Mouse (Mus musculus) liver, postnatal 0 days (tissue): ENCODE measurements at regions not wholly inside any gene's neighbourhood (a gene's known extent, or its start where the extent isn't known, plus 50 kb on each side); places are given as distances from the start of the nearest gene placed in this dataset.

Source experiments
- ATAC-seq: fragments of 200-750 bp; cut with Nextera tagmentation; 2 replicates; pipeline ENCODE4 v1.8.0; 2017; ENCODE audit warnings: mild to moderate bottlenecking, moderate library complexity
- DNase-seq: peaks from one replicate; pipeline ENCODE4 v3.0.0-alpha.2; 2016
- H3K27ac ChIP-seq: fragments of 300-500 bp; sonication (generic); 2 replicates; pipeline ENCODE4 v1.5.1; 2014; ENCODE audit warnings: antibody characterized with exemption, moderate library complexity, mild to moderate bottlenecking, low read depth
- H3K27me3 ChIP-seq: fragments of 300-500 bp; sonication (generic); 2 replicates; pipeline ENCODE4 v1.6.1; 2014; ENCODE audit warnings: low read length, control low read depth, mixed read lengths; ENCODE audit not compliant: insufficient read depth
- H3K36me3 ChIP-seq: fragments of 300-500 bp; sonication (generic); replicated peaks from 2 replicates; pipeline ENCODE4 v1.6.1; 2014; ENCODE audit warnings: mild to moderate bottlenecking, control low read depth, low read length, moderate library complexity, mixed read lengths; ENCODE audit not compliant: insufficient read depth
- H3K4me1 ChIP-seq: fragments of 300-500 bp; sonication (generic); 2 replicates; pipeline ENCODE4 v1.6.1; 2014; ENCODE audit warnings: antibody characterized with exemption, mild to moderate bottlenecking, control low read depth; ENCODE audit not compliant: insufficient read depth
- H3K4me2 ChIP-seq: fragments of 300-500 bp; sonication (generic); 2 replicates; pipeline ENCODE4 v1.6.1; 2014; ENCODE audit warnings: low read depth, mild to moderate bottlenecking, low read length, moderate library complexity, mixed read lengths
- H3K4me3 ChIP-seq: fragments of 300-500 bp; sonication (generic); 2 replicates; pipeline ENCODE4 v1.5.1; 2014; ENCODE audit warnings: low read depth, low read length
- H3K9ac ChIP-seq: fragments of 300-500 bp; sonication (generic); replicated peaks from 2 replicates; pipeline ENCODE4 v1.6.1; 2014; ENCODE audit warnings: mild to moderate bottlenecking, moderate library complexity
- H3K9me3 ChIP-seq: fragments of 300-500 bp; sonication (generic); 2 replicates; pipeline ENCODE4 v1.6.1; 2016; ENCODE audit warnings: mild to moderate bottlenecking, control low read depth, low read length, mixed read lengths
- CTCF ChIP-seq: sonication (generic); IDR thresholded peaks from 2 replicates; pipeline ENCODE4 v1.5.1; 2016; ENCODE audit warnings: antibody characterized with exemption, low read depth
- EP300 ChIP-seq: IDR thresholded peaks from 2 replicates; pipeline ENCODE4 v1.6.1; 2016; ENCODE audit warnings: antibody characterized with exemption, low read depth, mild to moderate bottlenecking
- WGBS: fragments of 180-500 bp; shearing (Covaris S2); extraction: QIAGEN DNeasy Blood & Tissue Kit; methylation state at CpG from one replicate; pipeline ENCODE4 v1.1.7; 2014; ENCODE audit not compliant: insufficient replicate concordance; 5-methylcytosine and 5-hydroxymethylcytosine counted together

- Histone ChIP-seq H3K4me1 (no peaks in the 10 kb centered on the region), H3K36me3 (no peaks in the 10 kb centered on the region), H3K9ac (no peak overlapping the region), H3K27ac (no peak overlapping the region), H3K9me3 (no peaks in the 10 kb centered on the region), H3K4me3 (no peak overlapping the region), H3K4me2 (no peak overlapping the region), H3K27me3 (no peaks in the 10 kb centered on the region)
- 74% methylated on average over 4 of the region's 4 CpGs for WGBS
- DNase-seq (no peak), ATAC-seq (no peak)
- no peak for TF ChIP-seq CTCF
- no peak for TF ChIP-seq EP300
These were observed 364.5 kb upstream of the Arglu1 start for GRCm38 (mm10) chr8:9054801-9055200.

- Histone ChIP-seq H3K9me3 (no peaks in the 10 kb centered on the region), H3K27ac (no peak overlapping the region), H3K4me1 (no peaks in the 10 kb centered on the region), H3K27me3 (no peaks in the 10 kb centered on the region), H3K4me3 (no peak overlapping the region), H3K9ac (no peak overlapping the region), H3K36me3 (no peaks in the 10 kb centered on the region), H3K4me2 (no peak overlapping the region)
- WGBS = 71% methylated on average over 10 of the region's 10 CpGs
- no peak for TF ChIP-seq EP300
- no peak for TF ChIP-seq CTCF
- no peak for DNase-seq
- ATAC-seq = no peak
These were observed 361.4 kb upstream of the Arglu1 start for GRCm38 (mm10) chr8:9051699-9052098.

GRCm38 (mm10) chr8:9050740-9051475, 360.6 kb upstream of the Arglu1 start:
- no peaks in the 10 kb centered on the region for H3K4me1 ChIP-seq
- no peaks in the 10 kb centered on the region for H3K36me3 ChIP-seq
- ATAC-seq = no peak
- no peaks in the 10 kb centered on the region for H3K9me3 ChIP-seq
- no peak for TF ChIP-seq EP300
- TF ChIP-seq CTCF = no peak
- H3K4me2 ChIP-seq = no peak overlapping the region
- no peak overlapping the region for H3K27ac ChIP-seq
- H3K9ac ChIP-seq = no peak overlapping the region
- H3K27me3 ChIP-seq = no peaks in the 10 kb centered on the region
- no peak for DNase-seq
- no peak overlapping the region for H3K4me3 ChIP-seq
- WGBS = 71% methylated on average over 11 of the region's 11 CpGs

GRCm38 (mm10) chr8:9048116-9048515, 357.8 kb upstream of the Arglu1 start:
- no peak for ATAC-seq
- no peaks in the 10 kb centered on the region for H3K9me3 ChIP-seq
- WGBS = 78% methylated on average over 14 of the region's 14 CpGs
- H3K27me3 ChIP-seq = no peaks in the 10 kb centered on the region
- H3K27ac ChIP-seq = no peak overlapping the region
- H3K4me2 ChIP-seq = no peak overlapping the region
- TF ChIP-seq EP300 (no peak), CTCF (no peak)
- no peak overlapping the region for H3K4me3 ChIP-seq
- H3K4me1 ChIP-seq = no peaks in the 10 kb centered on the region
- no peak overlapping the region for H3K9ac ChIP-seq
- H3K36me3 ChIP-seq = no peaks in the 10 kb centered on the region
- DNase-seq = no peak

GRCm38 (mm10) chr8:9042835-9043792, 352.8 kb upstream of the Arglu1 start:
- Histone ChIP-seq H3K9ac (no peak overlapping the region), H3K27ac (no peak overlapping the region), H3K9me3 (no peaks in the 10 kb centered on the region), H3K4me1 (no peaks in the 10 kb centered on the region), H3K4me3 (no peak overlapping the region), H3K4me2 (no peak overlapping the region), H3K36me3 (no peaks in the 10 kb centered on the region), H3K27me3 (no peaks in the 10 kb centered on the region)
- no peak for ATAC-seq
- DNase-seq = no peak
- 54% methylated on average over 10 of the region's 10 CpGs for WGBS
- no peak for TF ChIP-seq EP300

GRCm38 (mm10) chr8:9029156-9029555, 338.8 kb upstream of the Arglu1 start:
- no peak overlapping the region for H3K9ac ChIP-seq
- H3K4me3 ChIP-seq = no peak overlapping the region
- H3K27me3 ChIP-seq = no peaks in the 10 kb centered on the region
- H3K4me1 ChIP-seq = no peaks in the 10 kb centered on the region
- H3K27ac ChIP-seq = no peak overlapping the region
- TF ChIP-seq CTCF (no peak), EP300 (no peak)
- no peak overlapping the region for H3K4me2 ChIP-seq
- 73% methylated on average over 4 of the region's 4 CpGs for WGBS
- DNase-seq (no peak), ATAC-seq (no peak)
- no peaks in the 10 kb centered on the region for H3K36me3 ChIP-seq
- no peaks in the 10 kb centered on the region for H3K9me3 ChIP-seq
